Mouse (Mus musculus): Measurements from ENCODE around the gene P4ha1.
"Not testable (repeated sequence)": the region's sequence is repeated elsewhere in the genome, so short reads cannot be mapped to it uniquely, and the experiment has no call there.

P4ha1 gene

GRCm38 (mm10) chr10:59369426-59369825 is 46.3 kb downstream of the P4ha1 start:
- DNase-seq, result peak; percentile 66

DNA sequence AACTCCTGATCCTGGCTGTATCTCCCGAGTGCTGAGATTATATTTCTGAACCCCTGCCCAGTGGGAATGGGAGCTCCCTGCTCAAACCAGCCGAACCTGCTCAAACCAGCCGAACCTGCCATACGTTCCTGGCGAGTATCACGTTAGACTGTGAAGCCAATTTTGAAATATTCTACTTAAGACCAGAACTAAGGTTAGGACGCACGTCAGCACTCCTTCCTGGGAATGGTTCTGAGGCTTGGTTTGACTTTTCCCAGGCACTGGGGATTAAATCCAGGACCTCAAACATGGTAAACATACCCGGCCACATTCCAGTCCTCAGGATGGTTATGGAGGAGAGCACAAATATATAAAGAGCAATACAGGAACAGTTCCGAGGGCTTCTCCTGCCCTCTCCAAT is 54.8 kb downstream of the P4ha1 start:
- DNase-seq, result no peak

- DNase-seq, result peak; percentile 44
Measured at GRCm38 (mm10) chr10:59378728-59379127, 55.6 kb downstream of the P4ha1 start.

DNA sequence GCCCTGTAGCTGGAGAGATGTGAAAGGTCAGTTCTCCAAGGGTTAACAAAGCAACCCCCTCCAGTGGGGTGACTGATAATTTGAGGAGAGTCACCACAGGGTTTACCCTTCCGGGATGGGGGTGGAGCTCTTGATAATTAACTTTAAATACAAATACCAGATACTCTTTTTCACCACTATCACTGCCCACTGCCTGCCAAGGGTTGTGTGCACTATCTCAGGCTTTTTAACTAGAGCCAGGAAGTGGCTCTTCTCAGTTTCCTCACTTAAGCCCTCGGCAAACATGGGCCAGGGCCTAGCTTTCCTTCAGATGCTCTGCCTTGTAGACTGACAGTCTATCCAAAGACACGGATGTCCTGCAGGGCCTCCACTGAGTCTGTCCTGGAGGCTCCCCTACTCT is 56.8 kb downstream of the P4ha1 start:
- peak; percentile 68 for DNase-seq

DNA sequence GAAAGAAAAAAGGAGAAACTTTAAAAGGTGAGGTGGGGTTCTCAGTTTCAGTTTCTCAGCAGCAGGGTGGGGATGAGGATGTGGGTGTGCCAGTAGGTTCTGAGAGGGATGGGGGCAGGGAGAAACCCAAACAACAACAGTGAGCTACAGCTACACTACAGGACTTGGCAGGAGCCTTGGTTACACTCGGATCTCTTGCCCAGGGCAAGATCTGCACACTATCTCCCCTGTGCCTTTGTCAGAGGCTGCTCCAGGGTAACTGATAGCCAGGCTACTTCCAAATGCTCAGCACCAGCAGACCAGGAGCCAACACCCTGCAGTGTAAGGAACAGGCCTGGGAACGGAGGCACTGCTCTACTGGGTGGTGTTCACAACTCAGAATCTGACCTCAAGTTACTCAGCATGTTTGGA is 57.3 kb downstream of the P4ha1 start:
- DNase-seq, result peak; percentile 45

DNA sequence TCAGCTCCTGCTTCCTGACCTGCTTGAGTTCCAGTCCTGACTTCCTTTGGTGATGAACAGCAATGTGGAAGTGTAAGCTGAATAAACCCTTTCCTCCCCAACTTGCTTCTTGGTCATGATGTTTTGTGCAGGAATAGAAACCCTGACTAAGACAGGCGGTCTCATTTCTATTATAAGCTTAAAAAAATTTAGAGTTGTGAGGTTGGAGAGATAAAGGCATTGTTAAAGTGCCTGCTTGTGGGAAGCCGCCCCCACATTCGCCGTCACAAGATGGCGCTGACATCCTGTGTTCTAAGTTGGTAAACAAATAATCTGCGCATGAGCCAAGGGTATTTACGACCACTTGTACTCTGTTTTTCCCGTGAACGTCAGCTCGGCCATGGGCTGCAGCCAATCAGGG is 58.5 kb downstream of the P4ha1 start:
- not testable (repeated sequence) for DNase-seq

- no peak for DNase-seq
Measured at GRCm38 (mm10) chr10:59386951-59387350, 63.9 kb downstream of the P4ha1 start.

GRCm38 (mm10) chr10:59389652-59390051 is 66.6 kb downstream of the P4ha1 start:
- DNase-seq, result no peak

- no peak for DNase-seq
Measured at GRCm38 (mm10) chr10:59391907-59392306, 68.8 kb downstream of the P4ha1 start.

GRCm38 (mm10) chr10:59395461-59395860 is 72.4 kb downstream of the P4ha1 start, which contains the start of gene Gm10273:
TSS of gene Gm10273 (plus strand) at chr10:59395632.
- not testable (repeated sequence) for DNase-seq

GRCm38 (mm10) chr10:59402899-59403792 is 80.0 kb downstream of the P4ha1 start, which contains the start of gene Pla2g12b:
TSS of gene Pla2g12b (plus strand) at chr10:59403660.
- DNase-seq, result peak; percentile 86

- peak; percentile 79 for DNase-seq
Measured at GRCm38 (mm10) chr10:59403793-59404149, 80.7 kb downstream of the P4ha1 start.

DNA sequence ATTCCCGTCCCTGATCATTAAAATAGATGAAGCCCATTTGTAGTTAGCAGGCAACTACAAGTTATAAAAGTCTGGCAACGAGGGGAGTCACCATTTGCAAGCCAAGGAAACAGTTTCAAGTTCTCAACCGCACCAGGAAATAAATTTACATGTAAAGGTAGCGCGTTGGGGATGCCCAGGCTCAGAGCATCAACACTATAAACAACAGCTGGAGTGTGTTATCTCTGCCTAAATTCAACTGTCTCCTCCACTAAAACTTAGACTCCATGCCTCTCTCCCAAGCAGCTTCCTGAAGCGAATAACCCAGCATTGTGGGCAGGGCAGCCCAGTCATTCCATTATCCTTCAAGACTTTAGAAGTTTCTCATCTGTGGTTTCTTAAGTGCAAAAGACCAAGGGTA is 85.4 kb downstream of the P4ha1 start:
- DNase-seq, result no peak

DNA sequence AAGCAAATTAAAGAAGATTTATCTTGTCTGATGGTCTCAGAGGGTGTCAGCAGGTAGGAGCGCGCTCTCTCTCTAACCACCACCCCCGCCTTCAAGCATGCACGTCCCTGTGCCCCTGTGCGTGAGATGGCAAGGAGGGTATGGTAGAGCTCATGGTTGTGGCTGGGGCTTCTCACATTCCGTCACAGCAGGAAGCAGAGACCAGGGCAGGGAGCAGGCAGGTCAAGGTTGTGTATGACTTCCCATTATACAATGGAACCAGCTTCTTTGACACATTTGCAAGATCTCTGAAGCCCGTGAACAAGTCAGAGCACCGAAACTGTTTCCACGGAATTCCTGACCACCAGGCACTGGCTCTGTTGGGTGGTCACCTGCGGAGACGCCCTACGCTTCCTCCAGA is 87.2 kb downstream of the P4ha1 start:
- DNase-seq, result peak; percentile 64

- DNase-seq, result no peak
Measured at GRCm38 (mm10) chr10:59413711-59414110, 90.6 kb downstream of the P4ha1 start.

DNA sequence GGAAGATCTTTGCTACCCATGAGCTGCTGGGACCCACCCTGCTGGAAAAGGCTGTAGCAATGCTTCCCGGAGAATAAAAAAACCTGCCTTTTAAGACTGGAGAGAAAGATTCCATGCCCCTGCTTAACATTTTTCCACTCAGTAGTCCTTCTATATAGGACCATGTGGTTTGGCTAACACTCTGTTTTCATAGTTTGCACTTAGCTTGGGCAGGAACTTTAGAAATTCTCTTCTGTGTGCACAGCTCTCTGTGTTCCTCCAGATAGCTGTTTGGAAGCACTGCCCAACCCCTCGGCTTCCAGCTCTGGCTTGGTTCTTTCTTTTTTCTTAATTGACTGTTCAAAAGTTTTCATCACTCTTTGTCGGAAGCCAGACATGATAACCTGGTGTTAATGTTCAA is 93.5 kb downstream of the P4ha1 start:
- DNase-seq, result peak; percentile 84

DNA sequence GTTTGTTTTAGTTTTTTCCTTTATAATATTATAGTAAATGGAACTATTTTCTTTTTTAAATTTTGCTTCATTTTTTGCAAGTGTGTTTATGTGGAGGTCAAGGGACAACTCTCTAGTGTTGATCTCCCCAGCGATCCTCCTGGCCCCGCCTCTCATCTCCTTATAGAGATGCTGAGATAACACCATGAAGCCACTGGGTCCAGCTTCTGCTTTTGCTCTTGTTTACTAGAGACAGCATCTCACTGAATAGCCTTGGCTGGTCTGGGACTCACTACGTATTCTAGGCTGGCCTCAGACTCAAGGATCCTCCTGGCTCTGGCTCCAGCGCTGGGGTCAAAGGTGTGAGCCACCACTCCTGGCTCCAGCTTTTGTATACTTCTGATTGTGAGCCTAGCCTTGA is 96.4 kb downstream of the P4ha1 start:
- peak; percentile 53 for DNase-seq
